Mouse (Mus musculus): ENCODE measurements around the gene Dpagt1. TPM values are rescaled to one million over a fixed set of nuclear protein-coding genes. Genes with fewer than 3 reads are reported as not detected.

The Dpagt1 gene
- polyA plus RNA-seq, 1 experiment from 2014 or later: 60.6 TPM

- Histone ChIP-seq H3K36me3 (replicated peaks; ENCODE audit: control insufficient read depth, insufficient read depth, low read depth, low read length) (peaks cover 4% of the 10 kb centered on the region), H3K27ac (replicated peaks; ENCODE audit: low read depth, low read length) (peak within 1 kb of the TSS; percentile 95), H3K9ac (replicated peaks; ENCODE audit: low read length) (peak within 1 kb of the TSS; percentile 88), H3K4me3 (ENCODE audit: low read depth, low read length) (peak within 1 kb of the TSS; percentile 85), H3K9me3 (replicated peaks; ENCODE audit: control insufficient read depth, low read length) (no peaks in the 10 kb centered on the region), H3K4me2 (ENCODE audit: low read depth, low read length) (peak within 1 kb of the TSS; percentile 73), H3K4me1 (ENCODE audit: control insufficient read depth, insufficient read depth, low read length) (peaks cover 5% of the 10 kb centered on the region), H3K27me3 (ENCODE audit: control insufficient read depth, insufficient read depth, low read length) (no peaks in the 10 kb centered on the region)
- ATAC-seq (replicated peaks; ENCODE audit: insufficient number of reproducible peaks, low FRiP score, low TSS enrichment, low read depth) (peak; percentile 94), DNase-seq (ENCODE audit: low spot score) (peak; percentile 93)
- WGBS: under 1% methylated on average over 38 of the region's 39 CpGs
Observed at GRCm38 (mm10) chr9:44343781-44344421, 18.1 kb downstream of the Dpagt1 start, which contains the start of gene Hmbs. Gene Hmbs, minus strand, starts transcription at chr9:44344228.

- DNase-seq (ENCODE audit: low spot score): no peak
- H3K9me3 ChIP-seq (replicated peaks; ENCODE audit: control insufficient read depth, low read length): no peaks in the 10 kb centered on the region
- H3K36me3 ChIP-seq (replicated peaks; ENCODE audit: control insufficient read depth, insufficient read depth, low read depth, low read length): peaks cover 8% of the 10 kb centered on the region
- H3K4me3 ChIP-seq (ENCODE audit: low read depth, low read length): no peak overlapping the region
- 86% methylated on average over 6 of the region's 6 CpGs for WGBS
- H3K4me1 ChIP-seq (ENCODE audit: control insufficient read depth, insufficient read depth, low read length): peaks cover 5% of the 10 kb centered on the region
- H3K4me2 ChIP-seq (ENCODE audit: low read depth, low read length): no peak overlapping the region
- H3K27ac ChIP-seq (replicated peaks; ENCODE audit: low read depth, low read length): no peak overlapping the region
- no peaks in the 10 kb centered on the region for H3K27me3 ChIP-seq (ENCODE audit: control insufficient read depth, insufficient read depth, low read length)
- H3K9ac ChIP-seq (replicated peaks; ENCODE audit: low read length): no peak overlapping the region
- no peak for ATAC-seq (replicated peaks; ENCODE audit: insufficient number of reproducible peaks, low FRiP score, low TSS enrichment, low read depth)
Observed at GRCm38 (mm10) chr9:44345570-44346433, 20.0 kb downstream of the Dpagt1 start.

GRCm38 (mm10) chr9:44347166-44347565, 21.3 kb downstream of the Dpagt1 start:
- Histone ChIP-seq H3K4me3 (ENCODE audit: low read depth, low read length) (no peak overlapping the region), H3K36me3 (replicated peaks; ENCODE audit: control insufficient read depth, insufficient read depth, low read depth, low read length) (peaks cover 8% of the 10 kb centered on the region), H3K9me3 (replicated peaks; ENCODE audit: control insufficient read depth, low read length) (no peaks in the 10 kb centered on the region), H3K27ac (replicated peaks; ENCODE audit: low read depth, low read length) (no peak overlapping the region), H3K9ac (replicated peaks; ENCODE audit: low read length) (no peak overlapping the region), H3K4me2 (ENCODE audit: low read depth, low read length) (no peak overlapping the region), H3K4me1 (ENCODE audit: control insufficient read depth, insufficient read depth, low read length) (peaks cover 5% of the 10 kb centered on the region), H3K27me3 (ENCODE audit: control insufficient read depth, insufficient read depth, low read length) (no peaks in the 10 kb centered on the region)
- 96% methylated on average over 9 of the region's 9 CpGs for WGBS
- ATAC-seq (replicated peaks; ENCODE audit: insufficient number of reproducible peaks, low FRiP score, low TSS enrichment, low read depth) (no peak), DNase-seq (ENCODE audit: low spot score) (no peak)

- DNase-seq (ENCODE audit: low spot score) (no peak), ATAC-seq (replicated peaks; ENCODE audit: insufficient number of reproducible peaks, low FRiP score, low TSS enrichment, low read depth) (no peak)
- Histone ChIP-seq H3K4me2 (ENCODE audit: low read depth, low read length) (no peak overlapping the region), H3K36me3 (replicated peaks; ENCODE audit: control insufficient read depth, insufficient read depth, low read depth, low read length) (peaks cover 8% of the 10 kb centered on the region), H3K9me3 (replicated peaks; ENCODE audit: control insufficient read depth, low read length) (no peaks in the 10 kb centered on the region), H3K4me1 (ENCODE audit: control insufficient read depth, insufficient read depth, low read length) (peaks cover 5% of the 10 kb centered on the region), H3K4me3 (ENCODE audit: low read depth, low read length) (no peak overlapping the region), H3K9ac (replicated peaks; ENCODE audit: low read length) (no peak overlapping the region), H3K27ac (replicated peaks; ENCODE audit: low read depth, low read length) (no peak overlapping the region), H3K27me3 (ENCODE audit: control insufficient read depth, insufficient read depth, low read length) (no peaks in the 10 kb centered on the region)
- WGBS: 92% methylated on average over 4 of the region's 4 CpGs
Observed at GRCm38 (mm10) chr9:44347621-44348020, 21.8 kb downstream of the Dpagt1 start.

- Histone ChIP-seq H3K36me3 (replicated peaks; ENCODE audit: control insufficient read depth, insufficient read depth, low read depth, low read length) (peaks cover 8% of the 10 kb centered on the region), H3K4me3 (ENCODE audit: low read depth, low read length) (no peak overlapping the region), H3K4me2 (ENCODE audit: low read depth, low read length) (no peak overlapping the region), H3K9me3 (replicated peaks; ENCODE audit: control insufficient read depth, low read length) (no peaks in the 10 kb centered on the region), H3K27me3 (ENCODE audit: control insufficient read depth, insufficient read depth, low read length) (no peaks in the 10 kb centered on the region), H3K27ac (replicated peaks; ENCODE audit: low read depth, low read length) (no peak overlapping the region), H3K4me1 (ENCODE audit: control insufficient read depth, insufficient read depth, low read length) (no peaks in the 10 kb centered on the region), H3K9ac (replicated peaks; ENCODE audit: low read length) (no peak overlapping the region)
- WGBS: 90% methylated on average over 4 of the region's 4 CpGs
- ATAC-seq (replicated peaks; ENCODE audit: insufficient number of reproducible peaks, low FRiP score, low TSS enrichment, low read depth): no peak
- DNase-seq (ENCODE audit: low spot score): no peak
Observed at GRCm38 (mm10) chr9:44348546-44348945, 22.7 kb downstream of the Dpagt1 start.

- 93% methylated on average over 4 of the region's 4 CpGs for WGBS
- no peaks in the 10 kb centered on the region for H3K9me3 ChIP-seq (replicated peaks; ENCODE audit: control insufficient read depth, low read length)
- peaks cover 17% of the 10 kb centered on the region for H3K36me3 ChIP-seq (replicated peaks; ENCODE audit: control insufficient read depth, insufficient read depth, low read depth, low read length)
- no peak overlapping the region for H3K27ac ChIP-seq (replicated peaks; ENCODE audit: low read depth, low read length)
- H3K9ac ChIP-seq (replicated peaks; ENCODE audit: low read length): no peak overlapping the region
- no peaks in the 10 kb centered on the region for H3K27me3 ChIP-seq (ENCODE audit: control insufficient read depth, insufficient read depth, low read length)
- DNase-seq (ENCODE audit: low spot score) (no peak), ATAC-seq (replicated peaks; ENCODE audit: insufficient number of reproducible peaks, low FRiP score, low TSS enrichment, low read depth) (no peak)
- no peak overlapping the region for H3K4me3 ChIP-seq (ENCODE audit: low read depth, low read length)
- H3K4me1 ChIP-seq (ENCODE audit: control insufficient read depth, insufficient read depth, low read length): no peaks in the 10 kb centered on the region
- H3K4me2 ChIP-seq (ENCODE audit: low read depth, low read length): no peak overlapping the region
Observed at GRCm38 (mm10) chr9:44351396-44351795, 25.6 kb downstream of the Dpagt1 start.

GRCm38 (mm10) chr9:44352337-44352736, 26.5 kb downstream of the Dpagt1 start:
- DNase-seq (ENCODE audit: low spot score): no peak
- 89% methylated on average over 10 of the region's 10 CpGs for WGBS
- no peak overlapping the region for H3K4me2 ChIP-seq (ENCODE audit: low read depth, low read length)
- no peak overlapping the region for H3K4me3 ChIP-seq (ENCODE audit: low read depth, low read length)
- H3K9ac ChIP-seq (replicated peaks; ENCODE audit: low read length): no peak overlapping the region
- no peak for ATAC-seq (replicated peaks; ENCODE audit: insufficient number of reproducible peaks, low FRiP score, low TSS enrichment, low read depth)
- H3K27ac ChIP-seq (replicated peaks; ENCODE audit: low read depth, low read length): no peak overlapping the region
- H3K27me3 ChIP-seq (ENCODE audit: control insufficient read depth, insufficient read depth, low read length): no peaks in the 10 kb centered on the region
- no peaks in the 10 kb centered on the region for H3K4me1 ChIP-seq (ENCODE audit: control insufficient read depth, insufficient read depth, low read length)
- no peaks in the 10 kb centered on the region for H3K9me3 ChIP-seq (replicated peaks; ENCODE audit: control insufficient read depth, low read length)
- H3K36me3 ChIP-seq (replicated peaks; ENCODE audit: control insufficient read depth, insufficient read depth, low read depth, low read length): peaks cover 22% of the 10 kb centered on the region

- Histone ChIP-seq H3K4me3 (ENCODE audit: low read depth, low read length) (no peak overlapping the region), H3K36me3 (replicated peaks; ENCODE audit: control insufficient read depth, insufficient read depth, low read depth, low read length) (peaks cover 20% of the 10 kb centered on the region), H3K4me2 (ENCODE audit: low read depth, low read length) (no peak overlapping the region), H3K27ac (replicated peaks; ENCODE audit: low read depth, low read length) (no peak overlapping the region), H3K9ac (replicated peaks; ENCODE audit: low read length) (no peak overlapping the region), H3K4me1 (ENCODE audit: control insufficient read depth, insufficient read depth, low read length) (no peaks in the 10 kb centered on the region), H3K9me3 (replicated peaks; ENCODE audit: control insufficient read depth, low read length) (no peaks in the 10 kb centered on the region), H3K27me3 (ENCODE audit: control insufficient read depth, insufficient read depth, low read length) (no peaks in the 10 kb centered on the region)
- DNase-seq (ENCODE audit: low spot score) (no peak), ATAC-seq (replicated peaks; ENCODE audit: insufficient number of reproducible peaks, low FRiP score, low TSS enrichment, low read depth) (no peak)
- WGBS: 89% methylated on average over 6 of the region's 6 CpGs
Observed at GRCm38 (mm10) chr9:44353142-44353541, 27.3 kb downstream of the Dpagt1 start.

Data from embryonic facial prominence, embryonic 11.5 days (tissue).